Mouse (Mus musculus) liver, embryonic 15.5 days (tissue): ENCODE measurements around the gene Calcrl. TPM values are rescaled to one million over a fixed set of nuclear protein-coding genes. Genes with fewer than 3 reads are reported as not detected.
A peak's percentile ranks its signal among the peaks of the same experiment; 100 is the strongest.

Experiments used
- ATAC-seq: fragments of 200-750 bp; cut with Nextera tagmentation; 2 replicates; pipeline ENCODE4 v1.8.0; 2017; ENCODE audit warnings: moderate number of reproducible peaks, mild to moderate bottlenecking, moderate library complexity; ENCODE audit not compliant: insufficient read depth
- H3K27ac ChIP-seq: fragments of 300-500 bp; sonication (generic); replicated peaks from 2 replicates; pipeline ENCODE4 v1.5.1; 2015; ENCODE audit warnings: mild to moderate bottlenecking, inconsistent platforms
- H3K27me3 ChIP-seq: fragments of 300-500 bp; sonication (generic); 2 replicates; pipeline ENCODE4 v1.6.1; 2015; ENCODE audit warnings: mild to moderate bottlenecking, inconsistent platforms
- H3K36me3 ChIP-seq: fragments of 300-500 bp; sonication (generic); replicated peaks from 2 replicates; pipeline ENCODE4 v1.6.1; 2015; ENCODE audit warnings: moderate library complexity, mild to moderate bottlenecking, inconsistent platforms
- H3K4me1 ChIP-seq: fragments of 300-500 bp; sonication (generic); replicated peaks from 2 replicates; pipeline ENCODE4 v1.6.1; 2015; ENCODE audit warnings: inconsistent platforms
- H3K4me2 ChIP-seq: fragments of 300-500 bp; sonication (generic); 2 replicates; pipeline ENCODE4 v1.6.1; 2015; ENCODE audit warnings: moderate library complexity, mild to moderate bottlenecking, inconsistent platforms
- H3K4me3 ChIP-seq: fragments of 300-500 bp; sonication (generic); replicated peaks from 2 replicates; pipeline ENCODE4 v1.5.1; 2015; ENCODE audit warnings: mild to moderate bottlenecking, inconsistent platforms
- H3K9ac ChIP-seq: fragments of 300-500 bp; sonication (generic); 2 replicates; pipeline ENCODE4 v1.6.1; 2015; ENCODE audit warnings: moderate library complexity, mild to moderate bottlenecking, inconsistent platforms
- H3K9me3 ChIP-seq: fragments of 300-500 bp; sonication (generic); replicated peaks from 2 replicates; pipeline ENCODE4 v1.6.1; 2016; ENCODE audit warnings: inconsistent platforms
- WGBS: fragments of 180-500 bp; shearing (Covaris S2); methylation state at CpG from one replicate; pipeline ENCODE4 v1.1.7; 2015; ENCODE audit warnings: mixed read lengths; ENCODE audit not compliant: insufficient replicate concordance; 5-methylcytosine and 5-hydroxymethylcytosine counted together
- polyA plus RNA-seq: library from polyadenylated mRNA; unstranded; fragments of >200 nt; fragmentation: Nextera tagmentation; extraction: Ambion mirVana; gene quantifications from 2 replicates; pipeline ENCODE4 v1.2.1, GENCODE M21; 2015

Calcrl gene
- polyA plus RNA-seq, 1 experiment from 2014 or later = 11.5 TPM

- no peak overlapping the region for H3K4me2 ChIP-seq
- ATAC-seq = peak; percentile 72; the same call in 1 of the 2 replicates
- no peak overlapping the region for H3K9ac ChIP-seq
- H3K4me1 ChIP-seq = peaks cover 21% of the 10 kb centered on the region
- H3K9me3 ChIP-seq = no peaks in the 10 kb centered on the region
- no peaks in the 10 kb centered on the region; the same call in 1 of the 2 replicates for H3K36me3 ChIP-seq
- no peaks in the 10 kb centered on the region for H3K27me3 ChIP-seq
- H3K4me3 ChIP-seq = no peak overlapping the region
- no peak overlapping the region for H3K27ac ChIP-seq
Observed at GRCm38 (mm10) chr2:84366742-84367141, 58.5 kb downstream of the Calcrl start.

- no peak overlapping the region for H3K9ac ChIP-seq
- no peak overlapping the region for H3K4me2 ChIP-seq
- H3K9me3 ChIP-seq = no peaks in the 10 kb centered on the region
- H3K27ac ChIP-seq = no peak overlapping the region
- 78% methylated on average over 3 of the region's 3 CpGs for WGBS
- no peak overlapping the region for H3K4me3 ChIP-seq
- peaks cover 21% of the 10 kb centered on the region for H3K4me1 ChIP-seq
- no peaks in the 10 kb centered on the region for H3K27me3 ChIP-seq
- no peaks in the 10 kb centered on the region; the same call in 1 of the 2 replicates for H3K36me3 ChIP-seq
- no peak for ATAC-seq
Observed at GRCm38 (mm10) chr2:84365266-84365665, 59.9 kb downstream of the Calcrl start.

DNA sequence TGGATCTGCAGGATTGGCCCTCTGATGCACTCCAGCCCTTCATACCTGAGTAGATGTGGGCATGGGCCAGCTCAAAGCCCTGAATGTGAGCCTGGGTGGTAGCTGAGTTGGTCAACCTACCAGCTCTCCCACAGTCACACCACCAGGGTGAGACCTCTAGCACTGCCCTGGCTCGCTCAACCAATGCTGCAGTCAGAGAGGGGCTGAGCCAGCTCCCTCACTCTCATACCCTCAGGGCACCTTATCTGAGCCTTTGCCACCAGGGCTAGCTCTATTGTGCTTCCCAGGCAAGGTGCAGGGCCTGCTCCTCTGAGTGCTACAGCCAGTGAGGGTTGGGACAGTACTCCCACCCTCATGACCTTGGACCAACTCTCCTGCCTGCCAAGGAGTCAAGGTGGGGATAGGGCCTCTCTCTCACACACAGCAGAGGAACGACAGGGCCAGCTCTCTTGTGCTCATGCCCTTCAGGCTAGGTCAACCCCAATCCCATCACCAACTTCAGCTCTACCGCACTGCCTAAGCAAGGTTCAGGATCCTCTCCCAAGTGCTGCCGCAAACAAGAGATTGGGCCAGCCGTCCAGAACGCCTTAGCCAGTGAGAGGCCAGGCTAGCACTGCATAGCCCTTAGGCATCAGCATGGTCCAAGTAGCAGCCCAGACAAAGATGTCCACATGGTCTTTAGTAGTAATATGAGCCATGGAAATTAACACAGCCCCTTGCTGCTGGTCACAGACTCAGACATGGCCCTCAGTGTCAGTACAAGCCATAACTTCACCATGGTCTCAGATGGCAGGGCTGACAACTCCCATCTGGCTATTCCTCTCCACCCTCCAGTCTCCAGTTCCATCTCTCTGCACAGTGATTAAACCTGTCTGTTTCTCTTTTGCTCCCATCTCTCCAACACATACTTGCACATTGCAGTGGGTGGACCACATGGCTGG, 62.2 kb downstream of the Calcrl start:
- no peak overlapping the region for H3K4me3 ChIP-seq
- no peaks in the 10 kb centered on the region; the same call in 1 of the 2 replicates for H3K36me3 ChIP-seq
- no peak overlapping the region for H3K9ac ChIP-seq
- ATAC-seq = peak; percentile 26; the same call in 1 of the 2 replicates
- H3K4me1 ChIP-seq = peaks cover 14% of the 10 kb centered on the region
- no peak overlapping the region for H3K27ac ChIP-seq
- H3K9me3 ChIP-seq = no peaks in the 10 kb centered on the region
- H3K27me3 ChIP-seq = no peaks in the 10 kb centered on the region
- 72% methylated on average over 6 of the region's 6 CpGs for WGBS
- no peak overlapping the region for H3K4me2 ChIP-seq

GRCm38 (mm10) chr2:84358690-84359343, 66.4 kb downstream of the Calcrl start:
- no peak overlapping the region for H3K4me2 ChIP-seq
- WGBS = 51% methylated on average over 3 of the region's 3 CpGs
- no peaks in the 10 kb centered on the region for H3K4me1 ChIP-seq
- peak; percentile 25; the same call in 1 of the 2 replicates for ATAC-seq
- H3K27ac ChIP-seq = no peak overlapping the region
- H3K36me3 ChIP-seq = no peaks in the 10 kb centered on the region
- no peak overlapping the region for H3K4me3 ChIP-seq
- no peaks in the 10 kb centered on the region for H3K27me3 ChIP-seq
- H3K9ac ChIP-seq = no peak overlapping the region
- H3K9me3 ChIP-seq = no peaks in the 10 kb centered on the region

DNA sequence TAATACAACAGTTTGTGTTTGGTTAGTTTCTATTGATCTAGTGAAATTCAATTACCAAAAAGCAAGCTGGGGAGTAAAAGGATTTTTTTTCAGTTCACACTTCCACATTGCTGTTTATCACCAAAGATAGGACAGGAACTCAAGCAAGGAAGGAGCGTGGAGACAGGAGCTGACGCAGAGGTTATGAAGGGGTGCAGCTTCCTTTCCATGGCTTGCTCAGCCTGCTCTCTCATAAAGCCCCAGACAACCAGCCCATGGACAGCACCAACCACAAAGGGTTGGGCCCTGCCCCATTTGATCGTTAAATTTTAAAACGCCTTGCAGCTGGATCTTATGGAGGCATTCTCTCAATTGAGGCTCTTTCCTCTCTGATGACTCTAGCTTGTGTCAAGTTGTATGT, 69.9 kb downstream of the Calcrl start:
- Histone ChIP-seq H3K9me3 (no peaks in the 10 kb centered on the region), H3K4me3 (no peak overlapping the region), H3K9ac (no peak overlapping the region), H3K36me3 (no peaks in the 10 kb centered on the region), H3K4me2 (no peak overlapping the region), H3K27me3 (no peaks in the 10 kb centered on the region), H3K4me1 (no peaks in the 10 kb centered on the region), H3K27ac (no peak overlapping the region)
- 45% methylated on average over 4 of the region's 4 CpGs for WGBS
- ATAC-seq = no peak

- 55% methylated on average over 2 of the region's 2 CpGs for WGBS
- no peaks in the 10 kb centered on the region for H3K36me3 ChIP-seq
- no peak overlapping the region for H3K27ac ChIP-seq
- no peaks in the 10 kb centered on the region for H3K27me3 ChIP-seq
- H3K9me3 ChIP-seq = no peaks in the 10 kb centered on the region
- H3K4me1 ChIP-seq = no peaks in the 10 kb centered on the region
- H3K4me2 ChIP-seq = no peak overlapping the region
- H3K4me3 ChIP-seq = no peak overlapping the region
- no peak for ATAC-seq
- H3K9ac ChIP-seq = no peak overlapping the region
Observed at GRCm38 (mm10) chr2:84347376-84347775, 77.8 kb downstream of the Calcrl start.

DNA sequence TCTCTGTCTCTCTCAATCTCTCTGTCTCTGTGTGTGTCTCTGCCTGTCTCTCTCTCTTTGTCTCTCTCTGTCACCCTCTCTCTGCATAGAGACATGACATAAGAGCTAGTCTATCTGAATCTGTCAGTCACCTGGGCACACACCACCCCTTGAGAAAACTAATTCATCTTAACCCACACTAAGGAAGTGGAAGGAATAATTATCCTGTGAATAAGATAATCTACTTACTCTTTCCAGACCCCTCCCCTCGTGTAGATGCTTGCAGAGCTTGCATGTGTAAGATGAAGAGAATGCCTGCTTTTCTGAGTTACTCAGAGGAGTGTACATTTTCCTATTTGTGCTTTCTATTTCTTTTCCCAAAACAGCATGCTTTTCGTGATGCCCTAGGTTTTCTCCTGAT, 81.5 kb downstream of the Calcrl start:
- Histone ChIP-seq H3K27me3 (no peaks in the 10 kb centered on the region), H3K4me3 (no peak overlapping the region), H3K4me1 (no peaks in the 10 kb centered on the region), H3K27ac (no peak overlapping the region), H3K9me3 (no peaks in the 10 kb centered on the region), H3K9ac (no peak overlapping the region), H3K4me2 (no peak overlapping the region), H3K36me3 (no peaks in the 10 kb centered on the region)
- WGBS = 45% methylated on average over 2 of the region's 2 CpGs
- ATAC-seq = no peak

DNA sequence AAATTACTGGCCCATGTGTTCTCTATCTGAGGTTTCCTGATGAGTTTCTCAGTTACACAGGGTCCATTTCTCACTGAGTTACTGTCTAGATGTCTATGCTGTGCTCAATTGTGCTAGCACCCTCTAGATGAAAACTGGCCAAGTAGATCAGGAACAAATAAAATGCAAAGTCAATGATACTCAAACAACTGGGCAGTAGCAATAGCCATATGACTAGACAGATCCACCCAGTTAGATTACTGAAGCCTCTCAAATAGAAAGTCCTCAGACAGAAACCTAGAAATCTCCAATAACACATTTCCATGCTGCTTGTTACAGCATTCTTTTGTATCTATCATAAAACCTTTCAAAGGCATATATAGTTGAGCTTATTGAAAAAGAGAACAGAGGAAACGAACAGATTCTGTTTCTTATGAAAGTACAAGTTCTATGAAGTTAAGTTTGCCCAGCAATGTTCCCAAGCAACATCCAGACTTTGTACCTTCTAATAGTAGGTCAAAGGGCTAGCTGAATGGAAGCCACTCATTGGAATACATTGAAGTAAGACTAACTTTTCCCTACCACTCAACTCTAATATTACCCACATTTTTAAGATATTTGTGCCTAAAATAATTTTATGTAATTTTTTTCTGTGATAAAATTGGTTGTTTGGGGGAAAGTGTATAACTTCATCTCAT, 87.3 kb downstream of the Calcrl start:
- Histone ChIP-seq H3K4me3 (no peak overlapping the region), H3K36me3 (no peaks in the 10 kb centered on the region), H3K9me3 (no peaks in the 10 kb centered on the region), H3K4me1 (no peaks in the 10 kb centered on the region), H3K9ac (no peak overlapping the region), H3K27me3 (no peaks in the 10 kb centered on the region), H3K4me2 (no peak overlapping the region), H3K27ac (no peak overlapping the region)
- no peak for ATAC-seq
- 74% methylated on average over 1 of the region's 1 CpGs for WGBS

DNA sequence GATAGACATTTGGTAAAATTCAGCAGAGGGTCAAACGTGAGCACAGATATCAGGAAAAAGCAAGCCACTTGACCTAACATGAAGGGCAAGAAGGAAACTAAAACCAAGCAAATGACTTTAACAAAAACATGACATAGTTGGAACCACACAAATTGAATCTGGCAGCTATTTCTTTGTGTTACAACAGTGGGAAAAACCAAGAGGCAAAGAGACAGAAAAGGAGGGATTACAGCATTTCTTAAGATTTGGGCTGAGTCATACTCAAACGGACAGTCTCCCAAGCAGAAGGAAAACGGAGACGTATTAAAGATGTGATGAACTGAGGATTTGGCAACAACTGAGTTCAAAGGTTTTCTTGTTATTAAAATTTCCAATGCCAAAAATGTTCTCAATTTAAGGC, 88.9 kb downstream of the Calcrl start:
- Histone ChIP-seq H3K27ac (no peak overlapping the region), H3K4me2 (no peak overlapping the region), H3K27me3 (no peaks in the 10 kb centered on the region), H3K4me3 (no peak overlapping the region), H3K4me1 (no peaks in the 10 kb centered on the region), H3K36me3 (no peaks in the 10 kb centered on the region), H3K9me3 (no peaks in the 10 kb centered on the region), H3K9ac (no peak overlapping the region)
- ATAC-seq = no peak
- WGBS = 65% methylated on average over 4 of the region's 4 CpGs

DNA sequence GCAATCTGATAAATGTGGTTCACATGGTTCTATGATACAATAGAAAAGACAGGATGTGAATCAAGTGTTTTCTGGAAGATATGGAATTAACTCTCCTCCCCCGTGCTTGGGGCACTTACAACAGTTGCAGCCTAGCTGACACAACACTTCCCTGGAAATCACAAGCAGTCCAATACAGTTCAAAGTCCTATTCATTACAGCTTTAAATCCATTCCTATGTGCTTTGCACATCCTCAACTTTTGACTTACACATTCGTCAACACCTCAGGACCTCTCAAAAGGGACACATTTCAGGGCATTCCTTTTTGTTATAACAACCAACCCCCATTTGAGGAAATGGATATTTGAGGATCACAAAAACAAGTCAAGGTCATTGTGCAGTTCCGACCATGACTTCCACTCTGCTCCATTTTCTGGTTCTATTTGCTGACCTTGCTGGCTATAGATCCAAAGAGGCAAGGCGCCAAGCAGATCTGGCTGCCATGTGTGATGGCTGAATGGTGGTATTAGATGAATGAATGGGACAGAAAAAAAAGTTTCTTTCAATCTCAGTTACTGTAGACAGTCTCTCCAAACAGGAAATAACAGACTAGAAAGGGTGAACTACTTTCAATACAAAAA, 108.9 kb downstream of the Calcrl start:
- Histone ChIP-seq H3K9ac (no peak overlapping the region), H3K36me3 (no peaks in the 10 kb centered on the region), H3K4me1 (no peaks in the 10 kb centered on the region), H3K27ac (no peak overlapping the region), H3K27me3 (no peaks in the 10 kb centered on the region), H3K4me2 (no peak overlapping the region), H3K4me3 (no peak overlapping the region), H3K9me3 (no peaks in the 10 kb centered on the region)
- ATAC-seq = 0 out of 2 replicates have a peak, but pooled peaks have one; percentile 22
- WGBS = 45% methylated on average over 4 of the region's 4 CpGs

DNA sequence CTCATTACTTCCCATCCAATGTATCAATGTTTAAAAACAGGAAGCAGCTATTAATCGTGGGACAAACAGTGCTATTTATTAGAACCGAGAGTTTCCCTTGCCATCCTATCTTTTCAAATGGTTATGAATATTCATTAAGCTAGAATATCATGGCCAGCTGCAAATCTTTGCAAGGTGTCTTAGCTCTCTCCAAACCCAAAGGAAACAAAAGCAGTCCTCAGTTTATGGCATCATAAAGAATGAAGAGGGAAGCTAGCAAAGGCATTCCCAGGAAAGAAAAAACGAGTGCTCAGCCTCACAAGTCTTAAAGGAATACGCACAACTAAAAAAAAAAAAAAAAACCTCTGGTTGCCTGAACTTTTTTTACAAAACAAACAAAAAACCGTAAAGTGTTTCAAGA, 128.7 kb downstream of the Calcrl start:
- Histone ChIP-seq H3K9me3 (no peaks in the 10 kb centered on the region), H3K27ac (no peak overlapping the region), H3K4me1 (0 out of 2 replicates have a peak, but pooled peaks cover 2% of the 10 kb centered on the region), H3K4me3 (no peak overlapping the region), H3K27me3 (no peaks in the 10 kb centered on the region), H3K36me3 (no peaks in the 10 kb centered on the region), H3K4me2 (no peak overlapping the region), H3K9ac (no peak overlapping the region)
- WGBS = 32% methylated on average over 5 of the region's 5 CpGs
- no peak for ATAC-seq
